Mouse (Mus musculus): Measurements from ENCODE around the gene Adad2.

The Adad2 gene

DNA sequence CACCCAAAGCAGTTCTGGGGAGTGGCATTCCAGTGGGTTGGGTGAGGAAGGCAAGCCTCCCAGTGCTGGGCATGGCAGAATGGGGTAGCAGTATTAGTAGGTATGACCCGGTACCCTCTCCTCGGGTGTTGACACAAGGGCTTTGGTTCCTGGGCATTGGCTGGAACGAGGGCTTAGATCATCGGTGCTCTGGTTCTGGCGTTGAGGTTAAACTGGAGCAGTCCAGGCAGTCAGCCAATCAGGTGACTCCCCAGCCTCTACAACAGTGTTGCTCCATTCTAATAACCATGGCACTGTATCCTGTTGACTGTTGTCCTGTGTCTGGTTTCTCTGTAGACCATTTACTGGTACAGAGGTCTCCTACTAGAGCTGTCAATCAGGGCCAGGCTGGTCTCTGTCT is 5.0 kb downstream of the Adad2 start:
- DNase-seq = no peak

DNA sequence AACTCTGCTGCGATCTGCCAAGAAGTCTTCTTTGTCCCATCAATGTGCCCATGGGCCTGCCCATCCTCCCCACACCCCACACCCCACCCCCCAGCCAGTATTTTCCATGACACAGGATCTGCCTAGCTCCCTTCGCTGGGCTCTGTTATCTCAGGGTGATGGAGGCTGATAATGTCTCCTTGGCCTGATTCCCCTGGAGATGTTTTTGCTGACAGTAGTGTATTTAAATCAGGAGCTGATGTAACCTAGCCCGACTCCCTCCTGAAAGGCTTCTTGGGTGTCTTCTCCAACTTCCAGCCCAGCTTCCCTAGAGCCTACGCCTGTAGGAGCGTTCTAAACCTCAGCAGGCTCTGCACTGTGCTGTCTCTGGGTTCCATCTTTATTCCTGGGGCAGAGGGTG is 6.3 kb downstream of the Adad2 start:
- no peak for DNase-seq

- DNase-seq = no peak
Measured at GRCm38 (mm10) chr8:119620116-119620840, 7.7 kb downstream of the Adad2 start.

DNA sequence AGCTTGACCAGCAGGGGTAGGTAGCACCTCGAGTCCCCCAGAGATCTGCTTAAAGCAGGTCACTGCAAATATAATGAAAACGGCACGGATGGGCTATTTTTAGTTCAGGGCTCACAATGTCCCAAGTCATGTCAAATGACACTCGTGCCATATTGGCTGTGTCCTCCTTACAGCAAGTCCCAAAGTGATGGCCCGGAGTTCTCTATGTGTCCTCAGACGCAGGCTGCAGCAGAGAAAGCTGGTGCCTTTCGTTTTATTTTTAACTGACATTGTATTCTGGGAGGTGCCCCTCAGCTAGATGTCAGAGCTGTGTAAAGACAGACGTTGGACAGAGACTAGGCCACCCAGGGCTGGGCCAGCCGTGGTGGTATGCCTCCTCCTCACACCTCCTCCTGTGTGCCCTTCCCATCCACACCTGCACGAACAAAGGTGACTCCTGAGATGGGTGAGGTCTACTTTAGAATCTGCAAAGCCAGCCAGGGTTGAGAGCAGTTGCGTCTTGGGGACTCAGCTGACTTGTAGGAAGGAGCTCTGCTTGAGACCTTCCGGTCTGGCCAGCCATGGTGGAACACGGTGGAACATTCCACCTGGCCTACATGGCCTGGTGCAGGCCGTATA is 8.4 kb downstream of the Adad2 start:
- DNase-seq = no peak

GRCm38 (mm10) chr8:119622555-119622954 is 10.0 kb downstream of the Adad2 start:
- no peak for DNase-seq

- no peak for DNase-seq
Measured at GRCm38 (mm10) chr8:119623061-119623460, 10.5 kb downstream of the Adad2 start.

DNA sequence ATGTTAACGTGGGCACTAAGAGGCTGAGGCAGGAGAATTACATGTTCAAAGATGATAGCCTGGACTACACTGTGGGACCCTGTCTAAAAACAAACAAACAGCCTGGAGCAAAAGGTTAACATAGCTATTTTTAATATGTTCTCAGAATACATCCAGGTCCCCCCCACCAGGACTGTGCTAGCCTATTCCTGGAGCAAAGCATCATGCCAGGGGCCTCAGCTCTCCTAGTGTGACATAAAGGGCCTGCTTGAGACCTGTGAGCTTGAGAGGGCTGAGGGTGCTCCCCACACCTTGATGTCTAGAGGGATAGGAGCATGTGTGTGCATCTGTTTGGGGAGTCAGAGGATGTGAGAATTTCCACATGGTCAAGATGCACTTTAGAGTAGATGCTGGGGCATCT is 11.2 kb downstream of the Adad2 start:
- DNase-seq = no peak

DNA sequence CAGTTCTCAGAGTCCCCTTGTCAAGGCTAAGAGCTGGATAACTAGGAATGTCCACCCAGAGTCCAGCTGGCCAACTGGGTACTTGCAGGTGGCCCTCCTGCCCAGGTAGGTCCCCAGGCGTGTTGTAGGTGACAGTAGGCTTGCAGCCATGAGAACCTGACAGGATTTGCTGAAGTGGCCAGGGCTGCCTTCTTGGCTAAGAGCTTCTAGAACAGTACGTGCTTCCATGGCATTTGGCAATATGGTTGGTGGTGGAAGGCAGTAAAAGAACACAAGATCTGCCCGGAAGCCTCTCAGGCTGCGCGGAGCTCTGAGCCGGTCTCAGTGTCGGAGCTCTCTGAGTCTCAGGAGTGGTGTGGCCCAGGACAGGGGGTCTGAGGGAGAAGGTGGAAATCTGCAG is 12.4 kb downstream of the Adad2 start:
- DNase-seq = no peak

DNA sequence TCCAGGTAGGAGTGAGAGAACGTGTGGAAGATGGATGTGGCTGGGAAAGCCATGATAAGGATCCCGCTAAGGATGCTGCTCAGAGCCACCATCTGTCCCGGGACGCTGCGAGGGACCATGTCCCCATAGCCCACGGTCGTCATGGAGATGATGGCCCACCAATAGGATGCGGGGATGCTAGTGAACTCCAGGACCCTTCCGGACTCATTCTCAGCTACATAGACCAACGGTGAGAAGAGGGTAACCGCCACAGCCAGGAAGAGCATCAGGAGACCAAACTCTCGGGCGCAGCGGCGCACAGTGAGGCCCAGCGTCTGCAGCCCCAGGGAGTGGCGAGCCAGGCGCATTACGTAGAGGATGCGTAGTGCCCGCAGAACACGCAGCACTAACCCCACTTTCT is 13.2 kb downstream of the Adad2 start:
- no peak for DNase-seq

DNA sequence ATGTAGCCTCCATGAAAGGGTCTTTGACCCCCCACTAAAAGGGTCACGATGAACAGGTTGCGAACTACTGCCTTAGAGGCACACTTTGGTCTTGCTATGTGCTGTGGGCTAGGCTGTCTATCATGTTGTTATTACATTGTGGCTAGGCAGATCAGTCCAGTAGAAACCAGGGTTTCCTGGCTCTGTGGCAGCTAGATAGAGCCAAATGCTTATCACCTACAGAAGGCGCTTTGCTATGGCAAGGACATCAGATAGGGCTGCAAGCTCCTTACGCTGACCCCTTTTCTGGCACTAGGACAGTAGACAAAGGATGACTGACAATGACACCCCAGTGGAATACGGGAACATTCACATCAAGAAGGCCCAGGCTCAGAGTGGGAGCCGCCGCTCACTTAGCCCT is 14.7 kb downstream of the Adad2 start:
- no peak for DNase-seq

- no peak for DNase-seq
Measured at GRCm38 (mm10) chr8:119627613-119628359, 15.2 kb downstream of the Adad2 start.

DNA sequence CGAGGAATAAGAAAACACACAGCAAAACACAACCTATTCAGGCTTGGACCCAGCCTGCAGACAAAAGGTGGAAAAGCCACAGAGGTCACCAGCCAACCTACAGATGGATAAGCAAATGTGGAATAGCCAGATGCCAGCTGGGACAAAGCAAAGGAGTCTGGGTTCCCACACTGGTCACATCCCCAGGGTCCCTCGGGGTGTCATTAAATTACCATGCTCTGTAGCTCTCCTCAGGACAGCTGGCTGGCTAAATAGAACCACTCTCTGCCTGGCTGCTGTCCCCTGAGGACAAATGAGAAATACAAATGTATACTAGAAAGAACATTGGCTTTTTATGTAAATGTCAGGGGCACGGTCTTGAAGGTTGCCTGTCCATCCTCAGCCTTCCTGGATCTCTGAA is 18.3 kb downstream of the Adad2 start:
- DNase-seq = no peak

DNA sequence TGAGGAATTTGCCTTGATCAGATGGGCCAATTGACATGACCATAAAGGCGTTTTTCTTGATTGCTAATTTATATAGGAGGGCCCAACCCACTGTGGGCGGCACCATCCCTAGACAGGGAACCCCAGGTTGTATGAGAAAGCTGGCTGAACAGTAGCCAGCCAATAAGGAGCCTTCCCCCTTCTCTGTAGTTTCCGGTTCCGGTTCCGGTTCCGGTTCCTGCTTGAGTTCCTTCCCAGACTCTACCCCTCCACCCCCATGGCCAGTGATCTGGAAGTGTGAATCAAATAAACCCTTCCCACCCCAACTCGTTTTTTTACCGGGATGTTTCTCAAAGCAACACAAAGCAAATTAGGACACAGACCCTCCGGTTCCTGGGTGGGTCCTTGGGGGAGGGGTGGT is 19.7 kb downstream of the Adad2 start:
- no peak for DNase-seq

DNA sequence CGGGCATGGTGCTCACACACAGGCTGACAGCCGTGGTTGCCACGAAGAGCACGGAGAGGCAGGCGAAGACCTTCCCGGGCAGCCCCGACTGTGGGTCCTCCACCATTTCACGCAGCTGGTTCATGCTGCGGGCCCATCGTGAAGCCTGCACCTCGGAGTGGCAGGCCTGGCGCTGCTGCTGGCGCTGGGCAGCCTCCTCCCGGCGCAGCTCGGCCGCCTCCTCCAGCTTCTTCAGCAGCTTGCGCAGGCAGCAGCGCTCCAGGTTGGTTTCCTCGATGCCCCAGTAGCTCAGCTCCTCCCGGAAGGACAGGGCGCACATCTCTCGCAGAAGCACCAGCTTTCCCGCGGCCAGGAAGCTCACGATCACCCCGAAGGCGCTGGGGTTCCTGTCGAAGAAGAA is 20.4 kb downstream of the Adad2 start:
- DNase-seq = no peak

GRCm38 (mm10) chr8:119634616-119635336 is 22.2 kb downstream of the Adad2 start:
- DNase-seq = no peak

DNA sequence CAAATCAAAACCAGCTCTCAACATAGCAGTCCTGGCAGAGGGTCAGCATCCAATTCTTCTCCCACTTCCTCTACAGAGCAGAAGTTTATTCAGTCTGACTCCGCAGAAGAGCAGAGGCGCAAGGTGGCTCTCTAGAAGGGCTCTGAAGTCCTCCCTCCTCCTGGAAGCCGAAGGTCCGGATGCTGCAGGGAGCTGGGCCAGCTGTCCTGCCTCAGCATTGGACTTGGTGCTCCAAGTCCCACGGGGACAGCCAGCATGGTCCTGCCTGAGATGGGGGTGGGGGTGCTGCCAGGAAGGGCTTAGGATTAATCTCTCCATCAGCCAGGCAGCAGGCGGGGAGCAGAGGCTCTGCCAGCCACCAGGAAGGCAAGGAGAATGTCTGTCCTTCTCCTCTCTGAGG is 22.8 kb downstream of the Adad2 start, which contains the start of gene Kcng4:
TSS of gene Kcng4 (minus strand) at position 303 of the 400 bp plus-strand sequence.
- no peak for DNase-seq

- no peak for DNase-seq
Measured at GRCm38 (mm10) chr8:119635958-119636357, 23.4 kb downstream of the Adad2 start.

- DNase-seq = no peak
Measured at GRCm38 (mm10) chr8:119636766-119637165, 24.2 kb downstream of the Adad2 start.

GRCm38 (mm10) chr8:119637381-119637780 is 24.8 kb downstream of the Adad2 start:
- DNase-seq = no peak

- no peak for DNase-seq
Measured at GRCm38 (mm10) chr8:119638261-119638660, 25.7 kb downstream of the Adad2 start.

GRCm38 (mm10) chr8:119639798-119640197 is 27.3 kb downstream of the Adad2 start:
- no peak for DNase-seq

DNA sequence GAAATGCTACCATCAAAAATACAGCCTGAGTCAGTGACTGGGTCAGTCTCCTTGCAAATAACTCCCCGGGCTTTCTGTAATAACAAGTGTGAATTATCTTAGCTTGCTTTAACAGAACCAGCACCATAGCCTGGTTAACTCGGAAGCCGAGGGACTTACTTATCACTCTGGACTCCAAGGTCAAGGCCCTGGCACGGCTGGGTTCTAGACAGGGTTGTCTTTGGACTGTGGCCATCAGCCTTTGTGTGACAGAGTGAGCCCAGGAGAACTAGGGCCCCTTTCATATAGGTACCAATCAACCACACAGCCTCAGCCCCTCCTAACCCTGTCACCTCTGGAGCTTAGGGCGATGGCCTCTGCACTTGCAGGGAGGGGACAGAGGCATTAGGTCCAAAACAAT is 28.5 kb downstream of the Adad2 start:
- DNase-seq = no peak

DNA sequence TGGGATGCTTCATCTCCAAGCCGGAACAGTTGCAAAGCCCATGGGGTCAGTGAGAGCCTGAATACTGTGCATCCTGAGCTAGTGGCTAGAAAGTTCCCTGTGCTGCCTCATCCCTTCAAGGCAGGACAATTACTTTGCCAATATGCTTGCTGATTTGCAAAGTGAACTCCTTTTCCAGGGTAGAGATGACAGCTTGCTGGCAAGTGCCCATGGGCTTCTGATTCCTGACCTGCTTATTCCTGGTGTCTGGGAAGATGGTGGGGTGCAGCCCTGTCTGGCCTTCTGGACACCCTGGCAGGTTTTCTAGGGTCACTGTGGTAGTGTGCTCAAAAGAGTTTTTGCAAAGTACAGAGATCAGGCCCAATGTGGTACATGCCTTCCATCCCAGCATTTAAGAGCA is 30.4 kb downstream of the Adad2 start:
- no peak for DNase-seq
